Mouse (Mus musculus): ENCODE measurements at regions not wholly inside any gene's neighbourhood (a gene's known extent, or its start where the extent isn't known, plus 50 kb on each side); places are given as distances from the start of the nearest gene placed in this dataset.
"Not testable (repeated sequence)": the region's sequence is repeated elsewhere in the genome, so short reads cannot be mapped to it uniquely, and the experiment has no call there.

- DNase-seq: no peak
Observed at GRCm38 (mm10) chr5:129354877-129355276, 146.1 kb upstream of the Sfswap start.

DNA sequence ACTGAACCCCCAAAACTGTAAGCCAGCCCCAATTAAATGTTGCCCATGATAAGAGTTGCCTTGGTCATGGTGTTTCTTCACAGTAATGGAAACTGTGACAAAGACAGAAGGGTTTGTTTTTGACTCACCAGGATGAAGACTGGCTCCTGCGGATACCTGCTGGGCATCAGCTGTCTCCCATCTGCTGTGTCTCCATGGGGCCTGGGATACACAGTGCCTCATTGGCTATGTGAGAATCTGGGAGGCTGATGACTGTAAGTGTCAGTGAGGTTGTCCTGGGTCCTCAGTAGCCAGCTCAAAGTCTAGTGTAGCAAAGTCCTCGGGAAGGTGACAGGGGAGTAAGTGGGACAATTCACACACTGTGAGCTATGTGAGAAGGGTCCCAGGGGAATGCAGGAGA, 139.5 kb upstream of the Sfswap start:
- peak; percentile 53 to 76 for DNase-seq

DNA sequence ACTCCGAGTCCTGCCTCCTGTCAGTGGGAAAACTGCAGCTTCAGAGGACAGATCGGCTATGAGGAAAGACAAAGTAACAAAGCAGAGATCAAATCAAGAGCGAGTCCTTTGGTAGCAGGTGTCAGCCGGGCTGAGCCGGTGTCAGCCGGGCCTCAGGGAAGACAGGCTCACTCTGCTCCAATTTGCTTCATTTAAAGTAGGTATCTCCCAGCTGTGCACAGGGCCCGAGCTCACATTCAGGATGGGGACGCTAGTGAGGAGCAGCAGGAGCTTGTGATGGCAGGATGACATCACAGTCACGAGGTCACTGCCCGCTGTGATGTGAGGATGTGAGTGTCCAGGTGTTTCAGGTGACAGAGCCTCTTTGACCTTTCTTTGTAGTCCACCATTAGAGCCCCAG, 137.8 kb upstream of the Sfswap start:
- DNase-seq: no peak

DNA sequence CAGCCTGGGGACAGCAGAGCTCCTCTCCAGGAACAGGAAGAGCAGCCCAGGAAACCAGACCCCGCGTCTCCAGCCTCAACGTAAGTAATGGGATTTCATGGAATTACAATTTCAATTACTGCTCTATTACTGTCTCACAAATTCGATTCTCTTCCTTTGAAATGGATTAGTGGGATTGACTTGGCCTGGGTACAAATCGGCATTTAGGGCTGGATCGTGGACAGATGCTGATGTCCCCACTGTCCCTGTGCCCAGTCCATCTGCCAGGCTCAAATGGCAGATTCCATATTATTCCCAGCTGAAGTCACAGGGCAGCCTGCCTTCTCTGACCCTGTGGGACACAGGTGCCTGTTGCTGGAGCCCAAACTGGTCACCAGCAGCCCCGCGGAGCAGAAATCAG, 136.0 kb upstream of the Sfswap start:
- peak; percentile 37 to 46 for DNase-seq

- DNase-seq: no peak
Observed at GRCm38 (mm10) chr5:129367266-129367665, 133.8 kb upstream of the Sfswap start.

DNA sequence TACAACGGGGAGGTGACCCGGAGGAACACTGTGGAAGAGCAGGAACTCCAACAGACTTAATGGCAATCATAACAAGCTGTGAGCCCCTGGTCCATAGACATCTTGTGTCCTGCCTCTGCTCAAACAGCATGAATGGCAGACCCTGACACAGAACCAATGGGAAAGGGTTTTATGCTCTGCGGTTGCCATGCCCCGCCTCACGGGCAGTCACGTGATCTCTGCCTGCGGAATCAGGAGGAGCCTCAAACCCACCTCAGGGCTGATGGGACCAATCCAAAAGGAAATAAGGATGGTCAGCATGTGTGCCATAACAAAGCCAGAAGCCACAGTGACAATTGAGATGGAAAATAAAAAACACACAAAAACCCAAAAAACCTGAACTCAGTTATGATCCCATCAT, 120.2 kb upstream of the Sfswap start:
- DNase-seq: no peak

- DNase-seq: no peak
Observed at GRCm38 (mm10) chr5:129384976-129385375, 116.0 kb upstream of the Sfswap start.

DNA sequence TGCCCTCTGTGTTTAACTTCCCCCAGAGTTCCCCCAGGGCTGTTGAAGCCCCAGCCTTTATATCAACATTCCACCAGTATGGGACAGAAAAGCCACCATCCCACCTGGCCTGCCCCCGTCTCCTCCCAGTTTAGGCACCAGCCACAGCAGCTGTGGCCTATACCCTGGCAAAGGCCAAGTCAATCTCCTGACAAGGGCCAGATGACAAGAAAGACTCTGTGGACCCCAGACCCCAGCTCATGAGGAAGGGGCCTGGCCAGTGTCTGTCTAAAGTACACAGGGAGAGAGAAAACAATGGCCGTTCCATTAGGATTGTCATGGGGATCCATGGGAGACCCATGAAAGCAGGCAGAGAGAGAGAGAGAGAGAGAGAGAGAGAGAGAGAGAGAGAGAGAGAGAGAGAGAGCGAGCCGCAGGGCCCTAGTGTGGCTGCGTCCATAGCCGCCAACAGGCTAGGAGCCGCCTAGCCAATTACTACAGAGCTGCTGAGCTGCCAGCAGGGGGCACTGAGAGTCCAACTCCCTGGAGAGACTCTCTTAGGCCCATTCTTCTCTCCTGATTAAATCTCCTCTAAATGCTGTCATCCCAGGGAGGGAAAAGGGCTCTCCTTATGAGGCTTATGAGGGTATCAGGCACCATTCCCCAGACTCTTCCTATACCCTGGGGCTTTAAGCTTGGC, 114.9 kb upstream of the Sfswap start:
- DNase-seq: not testable (repeated sequence)

DNA sequence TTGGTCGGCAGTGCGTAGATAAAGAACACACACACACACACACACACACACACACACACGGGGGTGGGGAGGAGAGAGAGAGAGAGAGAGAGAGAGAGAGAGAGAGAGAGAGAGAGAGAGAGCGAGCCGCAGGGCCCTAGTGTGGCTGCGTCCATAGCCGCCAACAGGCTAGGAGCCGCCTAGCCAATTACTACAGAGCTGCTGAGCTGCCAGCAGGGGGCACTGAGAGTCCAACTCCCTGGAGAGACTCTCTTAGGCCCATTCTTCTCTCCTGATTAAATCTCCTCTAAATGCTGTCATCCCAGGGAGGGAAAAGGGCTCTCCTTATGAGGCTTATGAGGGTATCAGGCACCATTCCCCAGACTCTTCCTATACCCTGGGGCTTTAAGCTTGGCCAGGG, 114.3 kb upstream of the Sfswap start:
- DNase-seq: not testable (repeated sequence)

DNA sequence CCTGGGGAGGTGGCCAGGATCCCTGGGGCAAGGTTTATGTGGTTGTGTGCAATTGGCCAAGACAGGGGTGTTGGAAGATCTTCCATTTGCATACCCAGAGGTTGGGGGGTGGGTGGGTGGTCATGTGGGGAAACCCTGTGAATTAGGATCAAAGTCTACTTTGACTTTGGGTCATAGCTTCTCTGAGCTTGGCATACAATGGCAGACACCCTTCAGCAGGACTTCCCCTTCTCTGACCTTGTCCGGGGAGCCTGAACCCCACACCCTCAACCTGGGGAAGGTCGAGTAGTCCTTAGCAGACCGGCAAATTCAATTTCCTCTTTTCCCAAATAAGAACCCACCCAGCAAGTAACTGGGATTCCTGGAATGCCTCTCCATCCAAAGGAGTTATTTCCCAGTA, 113.7 kb upstream of the Sfswap start:
- DNase-seq: no peak

DNA sequence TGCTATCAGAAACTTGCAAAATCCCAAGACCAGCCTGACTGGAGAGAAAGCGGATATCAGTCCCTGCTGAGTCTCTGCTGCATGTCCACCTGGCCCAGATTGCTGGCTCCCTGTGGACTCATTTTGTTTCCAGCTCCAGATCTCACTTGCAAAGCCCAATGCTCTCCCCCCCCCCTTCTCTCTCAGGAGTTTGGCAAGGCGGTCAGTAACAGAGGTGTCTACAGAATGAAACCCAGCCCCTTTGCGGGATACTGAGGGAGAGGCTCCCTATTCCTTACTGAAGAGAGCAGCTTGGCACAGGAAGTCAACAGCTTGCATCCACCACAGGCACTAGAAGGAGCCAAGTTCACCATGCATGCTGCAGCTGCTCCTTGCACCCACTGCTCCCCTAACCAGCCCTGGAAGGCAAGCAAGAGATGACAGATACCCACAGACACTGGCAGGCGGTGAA, 110.1 kb upstream of the Sfswap start:
- peak; percentile 85 to 93 for DNase-seq

DNA sequence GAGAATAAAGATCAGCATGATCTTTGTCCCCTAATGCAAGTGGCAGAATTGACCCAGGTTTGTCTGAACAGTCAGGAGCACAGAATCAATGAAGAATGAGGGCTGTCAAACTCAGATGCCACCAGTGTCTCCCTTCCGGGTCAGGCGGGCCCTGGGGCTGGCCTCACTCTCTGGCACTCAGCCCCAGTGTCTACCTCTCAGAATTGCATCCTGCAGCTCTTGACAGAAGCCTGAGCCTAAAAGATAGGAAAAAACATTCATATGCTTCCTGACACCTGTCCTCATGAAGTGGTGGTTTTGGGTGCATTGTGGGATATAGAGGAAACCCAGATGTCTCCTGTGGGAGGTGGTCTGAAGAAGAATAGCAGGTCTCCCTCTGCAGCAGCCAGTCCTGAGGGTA, 107.9 kb upstream of the Sfswap start:
- DNase-seq: peak in 1 of 2 experiments; percentile 40

- peak; percentile 72 to 78 for DNase-seq
Observed at GRCm38 (mm10) chr5:129393606-129394255, 107.3 kb upstream of the Sfswap start.

DNA sequence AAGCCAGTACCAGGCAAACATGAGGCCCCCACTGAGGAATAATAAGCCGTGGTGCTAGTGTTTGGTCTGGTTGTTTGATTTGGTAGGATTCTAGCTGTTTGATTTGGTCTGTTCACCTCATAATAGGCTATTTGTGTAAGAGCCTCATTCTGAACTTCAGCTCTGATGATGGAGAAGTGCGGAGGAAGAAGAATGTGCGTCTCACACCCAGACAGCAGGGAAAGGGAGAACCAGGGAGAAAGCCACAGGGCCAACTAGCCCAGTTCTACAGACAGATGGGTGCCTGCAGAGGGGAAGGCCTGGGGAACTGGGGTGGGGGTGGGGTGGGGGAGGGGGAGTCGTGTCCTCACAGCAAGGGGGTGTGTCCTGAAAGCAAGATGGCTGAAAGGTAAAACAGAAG, 106.6 kb upstream of the Sfswap start:
- peak in 1 of 2 experiments; percentile 24 for DNase-seq

DNA sequence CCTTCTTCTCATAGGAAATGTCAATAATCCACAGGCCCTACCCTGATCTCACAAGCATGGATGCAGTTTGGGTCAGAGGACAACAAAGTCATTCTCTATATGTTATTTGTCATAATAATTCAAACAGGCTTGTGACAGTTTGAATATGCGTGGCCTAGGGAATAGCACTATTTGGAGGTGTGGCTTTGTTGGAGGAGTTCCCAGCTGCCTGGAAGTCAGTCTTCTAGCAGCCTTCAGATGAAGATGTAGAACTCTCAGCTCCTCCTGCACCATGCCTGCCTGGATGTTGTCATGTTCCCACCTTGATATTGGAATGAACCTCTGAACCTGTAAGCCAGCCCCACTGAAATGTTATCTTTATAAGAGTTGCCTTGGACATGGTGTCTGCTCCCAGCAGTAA, 103.7 kb upstream of the Sfswap start:
- DNase-seq: peak in 1 of 2 experiments; percentile 39

GRCm38 (mm10) chr5:129406259-129406658, 94.8 kb upstream of the Sfswap start:
- DNase-seq: peak; percentile 60 to 66

DNA sequence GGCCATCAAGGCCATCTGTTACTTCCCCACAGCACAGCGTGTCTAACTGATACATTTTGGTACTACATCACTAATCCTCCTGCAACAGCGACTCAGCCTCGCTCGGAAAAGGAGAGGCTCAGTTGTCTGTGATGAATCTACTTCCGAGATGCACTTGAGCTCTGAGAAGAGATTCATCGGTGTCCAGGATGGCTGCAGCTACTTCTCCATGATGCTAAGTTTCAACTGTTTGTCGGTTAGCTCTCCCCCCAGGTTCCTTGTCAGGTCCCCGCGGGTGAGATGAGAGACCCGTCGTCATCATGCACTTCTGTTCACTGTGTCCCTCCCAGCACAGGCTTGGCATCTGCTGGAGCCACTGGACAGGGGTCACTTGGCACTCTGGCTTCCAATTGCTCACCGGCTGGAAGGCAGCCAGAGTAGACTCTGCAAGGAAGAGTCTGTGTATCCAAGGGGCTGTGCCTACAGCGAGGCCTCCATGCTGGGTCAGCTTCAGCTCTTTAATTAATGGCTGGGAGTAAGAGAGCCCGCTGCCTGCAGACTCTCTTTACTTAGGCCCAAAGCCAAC, 91.5 kb upstream of the Sfswap start:
- peak; percentile 79 for DNase-seq

DNA sequence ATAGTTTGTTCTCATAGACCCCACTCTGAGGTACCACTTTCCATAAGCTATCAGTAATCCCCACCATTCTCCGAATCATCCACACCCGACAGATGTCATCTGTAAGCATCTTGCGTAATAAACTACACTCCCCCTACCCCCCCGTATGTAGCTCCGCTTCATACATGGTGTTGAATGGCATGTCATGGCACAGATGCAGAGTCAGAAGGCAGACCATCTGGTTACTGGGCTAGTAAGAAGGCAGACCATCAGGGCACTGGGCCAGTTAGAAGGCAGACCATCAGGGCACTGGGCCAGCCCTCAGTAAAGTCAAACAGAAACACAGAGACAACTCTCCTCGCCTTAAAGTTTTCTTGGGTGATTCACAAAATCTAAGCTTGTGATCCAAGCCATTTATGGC, 88.9 kb upstream of the Sfswap start:
- DNase-seq: peak; percentile 86 to 88

DNA sequence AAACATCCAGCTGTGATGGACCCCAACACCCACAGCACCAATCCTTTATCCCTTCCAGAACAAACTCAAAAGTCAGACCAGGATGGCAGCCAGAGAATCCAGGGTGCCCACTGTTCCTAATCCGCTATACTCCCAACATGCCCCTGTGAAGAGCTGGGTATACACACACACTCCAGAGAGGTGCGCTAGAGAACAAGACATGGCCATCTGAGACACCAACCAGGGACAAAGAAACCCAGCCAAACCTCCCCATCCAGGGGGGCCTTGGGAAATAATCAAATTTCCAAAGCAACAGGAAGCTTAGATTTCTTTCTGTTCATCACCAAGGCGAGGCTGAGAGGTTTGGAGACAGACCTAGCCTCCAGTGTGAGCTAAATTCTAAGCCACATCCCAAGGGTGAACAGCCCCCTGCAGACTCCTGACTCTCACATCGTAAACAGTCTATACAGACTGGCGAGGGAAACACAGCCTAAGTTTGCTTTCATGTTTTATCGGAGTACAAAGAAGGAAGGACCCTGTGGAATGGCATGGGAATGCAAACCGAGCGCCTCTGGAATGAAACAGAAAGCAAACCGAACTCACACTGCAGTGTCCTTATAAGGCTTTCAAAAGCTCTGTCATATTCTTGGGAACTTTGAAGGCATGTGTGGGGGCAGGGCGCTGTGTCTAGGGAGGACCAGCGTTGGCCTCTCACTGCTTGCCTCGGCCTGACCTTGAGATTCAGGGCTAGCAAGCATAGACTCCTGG, 85.9 kb upstream of the Sfswap start:
- no peak for DNase-seq

DNA sequence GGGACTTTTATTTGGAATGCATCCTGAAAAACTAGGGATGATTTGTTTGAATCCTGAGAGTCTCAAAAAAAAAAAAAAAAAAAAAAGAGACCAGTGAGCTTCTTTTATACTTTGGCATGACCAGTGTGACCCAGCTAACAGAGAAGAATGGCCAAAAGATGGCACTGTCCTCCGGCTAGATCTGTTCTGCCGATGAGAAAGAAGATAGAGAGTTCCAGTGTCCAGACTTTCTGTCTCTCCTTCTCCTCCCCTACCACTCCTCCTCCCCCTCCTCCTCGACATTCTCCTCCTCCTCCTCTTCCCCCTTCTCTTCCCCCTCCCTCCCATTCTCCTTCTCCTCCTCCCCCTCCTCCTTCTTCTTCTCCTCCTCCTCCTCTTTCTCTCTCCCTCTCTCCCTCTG, 84.6 kb upstream of the Sfswap start:
- peak; percentile 70 to 72 for DNase-seq

- DNase-seq: no peak
Observed at GRCm38 (mm10) chr5:129417516-129417915, 83.5 kb upstream of the Sfswap start.

- no peak for DNase-seq
Observed at GRCm38 (mm10) chr5:129420981-129421380, 80.0 kb upstream of the Sfswap start.

- DNase-seq: peak in 1 of 2 experiments; percentile 14
Observed at GRCm38 (mm10) chr5:129429897-129430296, 71.1 kb upstream of the Sfswap start.

Measured in cerebellum, postnatal 14 days (tissue).